Comparison of ENCODE assay signal across 8 mouse cellular contexts in genomic region chr14:99099967-99100587, GRCm38 (mm10). TPM values are rescaled to one million over a fixed set of nuclear protein-coding genes. Genes with fewer than 3 reads are reported as not detected.
DNase-seq lines count a peak whose midpoint lies in the region; ATAC-seq and TF ChIP-seq lines count a peak whose summit lies in the region.

No protein-coding gene starts in this region.

- DNase-seq in layer of hippocampus, adult 2 months (ENCODE audit: low spot score in 2 of 2): peak; percentile 8 to 18
- DNase-seq in layer of hippocampus, adult 9-11 months: no peak
- DNase-seq in lung, postnatal 0 days (ENCODE audit: low spot score): peak; percentile 73
- no peak for DNase-seq in ovary, postnatal 10 days (ENCODE audit: low spot score)
- DNase-seq in gastrocnemius, adult 8-10 months (ENCODE audit: low spot score in 2 of 2): no peak

- H3K27ac ChIP-seq in layer of hippocampus, adult 2 months: peak overlapping the region; percentile 86
- H3K27ac ChIP-seq in lung, postnatal 0 days (ENCODE audit: low read length): no peak overlapping the region

- 7% methylated on average over 20 of the region's 20 CpGs for WGBS in lung, postnatal 0 days

- peak overlapping the region; percentile 77 for H3K4me2 ChIP-seq in lung, postnatal 0 days (replicated peaks; ENCODE audit: low read depth, low read length)

- H3K4me1 ChIP-seq in lung, postnatal 0 days (ENCODE audit: insufficient read depth, low read depth, low read length): no peaks in the 10 kb centered on the region

- H3K36me3 ChIP-seq in lung, postnatal 0 days (ENCODE audit: insufficient read depth, low read length): peaks cover 6% of the 10 kb centered on the region; the same call in 1 of the 2 replicates

- H3K9ac ChIP-seq in lung, postnatal 0 days (replicated peaks; ENCODE audit: low read depth): peak overlapping the region; percentile 89

- no peak for TF ChIP-seq EP300 in lung, postnatal 0 days (IDR thresholded peaks at IDR 0.05)

- H3K4me3 ChIP-seq in layer of hippocampus, adult 2 months: peak overlapping the region; percentile 83
- peak overlapping the region; percentile 86 for H3K4me3 ChIP-seq in lung, postnatal 0 days (ENCODE audit: low read depth, low read length)

- H3K27me3 ChIP-seq in lung, postnatal 0 days (replicated peaks; ENCODE audit: insufficient read depth, low read length): no peaks in the 10 kb centered on the region

- peak; percentile 36 for ATAC-seq in common myeloid progenitor, adult 5-6 weeks (replicated peaks; ENCODE audit: low read depth, poor library complexity, severe bottlenecking)
- 0 out of 4 replicates have a peak, but pooled peaks have one; percentile 12 to 15 for ATAC-seq in hematopoietic stem cell, adult 5-6 weeks (replicated peaks in 1 of 2; ENCODE audit: insufficient read depth in 1 of 2, low FRiP score in 2 of 2, low TSS enrichment in 1 of 2, low read depth in 1 of 2, poor library complexity in 2 of 2, severe bottlenecking in 2 of 2)
- peak; percentile 30; the same call in 1 of the 2 replicates for ATAC-seq in lung, postnatal 0 days
- ATAC-seq in activated CD4-positive, CD25-positive, alpha-beta regulatory T cell, adult 4 months: no peak

- H3K9me3 ChIP-seq in lung, postnatal 0 days (ENCODE audit: low read length): no peaks in the 10 kb centered on the region

- TF ChIP-seq CTCF in layer of hippocampus, adult 2 months (conservative IDR thresholded peaks at IDR 0.05): no peak
- no peak for TF ChIP-seq CTCF in lung, postnatal 0 days (IDR thresholded peaks at IDR 0.05)

RNA-seq across cellular contexts. Expression of gene Dis3, which starts 0.5 kb away (rescaled TPM):
- total RNA-seq in layer of hippocampus, adult 2 months (2021): 10 to 100 TPM; 16.4 to 21.5 TPM
- total RNA-seq in common myeloid progenitor, adult 5-6 weeks (2017): 51.2 and 75.0 TPM in 2 replicates
- 52.9 and 86.9 TPM in 2 replicates for total RNA-seq in hematopoietic stem cell, adult 5-6 weeks (2017)
- polyA plus RNA-seq in lung, postnatal 0 days (2015; fragmentation: Nextera tagmentation; extraction: Ambion mirVana): 8.2 and 9.3 TPM in 2 replicates
- 1 to 10 TPM; 5.3 to 9.0 TPM for polyA plus RNA-seq in activated CD4-positive, CD25-positive, alpha-beta regulatory T cell, adult 4 months (2017; shearing (Covaris generic))
- total RNA-seq in gastrocnemius, adult 8-10 months (2022): 1 to 10 TPM; 7.9 to 9.2 (median 8.5) TPM

RNA-seq across cellular contexts. Expression of gene Pibf1, which starts 0.9 kb away (rescaled TPM):
- 10 to 100 TPM; 14.1 to 15.5 TPM for total RNA-seq in layer of hippocampus, adult 2 months (2021)
- 49.0 and 54.6 TPM in 2 replicates for total RNA-seq in common myeloid progenitor, adult 5-6 weeks (2017)
- total RNA-seq in hematopoietic stem cell, adult 5-6 weeks (2017): 56.7 and 58.5 TPM in 2 replicates
- polyA plus RNA-seq in lung, postnatal 0 days (2015; fragmentation: Nextera tagmentation; extraction: Ambion mirVana): 11.2 and 11.6 TPM in 2 replicates
- 10 to 100 TPM; 18.0 to 18.5 TPM for polyA plus RNA-seq in activated CD4-positive, CD25-positive, alpha-beta regulatory T cell, adult 4 months (2017; shearing (Covaris generic))
- 1 to 10 TPM; 4.8 to 8.4 (median 7.7) TPM for total RNA-seq in gastrocnemius, adult 8-10 months (2022)

RNA-seq across cellular contexts. Expression of gene Bora, which starts 54.1 kb away (rescaled TPM):
- total RNA-seq in layer of hippocampus, adult 2 months (2021): 1 to 10 TPM; 2.5 to 3.5 TPM
- 54.0 and 62.4 TPM in 2 replicates for total RNA-seq in common myeloid progenitor, adult 5-6 weeks (2017)
- 42.1 and 44.4 TPM in 2 replicates for total RNA-seq in hematopoietic stem cell, adult 5-6 weeks (2017)
- polyA plus RNA-seq in lung, postnatal 0 days (2015; fragmentation: Nextera tagmentation; extraction: Ambion mirVana): 8.3 and 10.3 TPM in 2 replicates
- polyA plus RNA-seq in activated CD4-positive, CD25-positive, alpha-beta regulatory T cell, adult 4 months (2017; shearing (Covaris generic)): 10 to 100 TPM; 27.4 to 31.0 TPM
- total RNA-seq in gastrocnemius, adult 8-10 months (2022): 1 to 10 TPM in 1 of 4 experiments, under 1 TPM in 3; 0.51 to 1.0 (median 0.73) TPM

RNA-seq across cellular contexts. Expression of gene Mzt1, which starts 54.1 kb away (rescaled TPM):
- 10 to 100 TPM; 65.4 to 76.2 TPM for total RNA-seq in layer of hippocampus, adult 2 months (2021)
- total RNA-seq in common myeloid progenitor, adult 5-6 weeks (2017): 54.3 and 68.8 TPM in 2 replicates
- total RNA-seq in hematopoietic stem cell, adult 5-6 weeks (2017): 52.2 and 59.8 TPM in 2 replicates
- 45.0 and 53.0 TPM in 2 replicates for polyA plus RNA-seq in lung, postnatal 0 days (2015; fragmentation: Nextera tagmentation; extraction: Ambion mirVana)
- 10 to 100 TPM; 56.1 to 58.4 TPM for polyA plus RNA-seq in activated CD4-positive, CD25-positive, alpha-beta regulatory T cell, adult 4 months (2017; shearing (Covaris generic))
- total RNA-seq in gastrocnemius, adult 8-10 months (2022): 10 to 100 TPM; 38.3 to 48.0 (median 38.5) TPM

Comparison
In these comparisons a context has a peak if more than half of its experiments do, and no peak if none do; other contexts are left out.
1. DNase-seq: peak in layer of hippocampus, adult 2 months (2 of 2) and lung, postnatal 0 days (single experiment); none in layer of hippocampus, adult 9-11 months (single experiment), ovary, postnatal 10 days (single experiment) and gastrocnemius, adult 8-10 months (0 of 2).